Mouse (Mus musculus): ENCODE measurements around the gene Plod1. TPM values are rescaled to one million over a fixed set of nuclear protein-coding genes. Genes with fewer than 3 reads are reported as not detected.

Plod1 gene
- polyA plus RNA-seq, 1 experiment from 2014 or later: 83.8 TPM

DNA sequence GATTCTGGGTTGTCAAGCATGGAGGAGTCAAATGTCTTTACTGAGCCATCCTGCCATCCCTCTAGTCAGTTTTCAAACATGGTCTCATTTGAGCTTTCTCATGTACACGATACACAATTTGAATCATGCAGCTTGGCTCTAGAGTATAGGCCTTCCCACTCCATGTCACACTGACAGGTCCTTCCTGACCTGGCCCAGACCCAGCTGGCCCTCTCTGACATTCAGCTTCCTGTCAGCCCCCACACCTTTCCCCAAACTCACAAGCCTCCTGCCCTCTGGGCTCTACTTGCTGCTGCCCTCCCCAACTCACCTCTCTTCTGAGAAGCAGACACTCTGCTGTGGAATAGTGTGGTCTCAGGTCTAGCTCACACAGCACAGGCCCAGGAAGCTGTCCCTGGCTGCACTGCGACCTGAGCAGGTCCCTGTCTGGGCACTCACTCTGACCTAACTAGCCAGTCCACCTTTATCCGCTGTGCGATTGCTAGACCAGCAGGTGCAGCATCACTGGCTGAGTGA, 40.7 kb downstream of the Plod1 start:
- no peak for DNase-seq (ENCODE audit: low spot score)
- Histone ChIP-seq H3K27me3 (replicated peaks; ENCODE audit: control insufficient read depth, insufficient read depth, low read length) (no peaks in the 10 kb centered on the region), H3K27ac (replicated peaks; ENCODE audit: low read depth, low read length) (no peak overlapping the region), H3K4me2 (ENCODE audit: low read depth, low read length) (no peak overlapping the region), H3K4me1 (ENCODE audit: control insufficient read depth, insufficient read depth, low read length) (no peaks in the 10 kb centered on the region), H3K36me3 (ENCODE audit: control insufficient read depth, insufficient read depth, low read length) (peaks cover 95% of the 10 kb centered on the region), H3K4me3 (ENCODE audit: low read depth, low read length) (no peak overlapping the region), H3K9ac (ENCODE audit: low read depth, low read length) (no peak overlapping the region), H3K9me3 (ENCODE audit: control insufficient read depth, low read length) (no peaks in the 10 kb centered on the region)
- 94% methylated on average over 4 of the region's 4 CpGs for WGBS
- ATAC-seq (ENCODE audit: low read depth): no peak

DNA sequence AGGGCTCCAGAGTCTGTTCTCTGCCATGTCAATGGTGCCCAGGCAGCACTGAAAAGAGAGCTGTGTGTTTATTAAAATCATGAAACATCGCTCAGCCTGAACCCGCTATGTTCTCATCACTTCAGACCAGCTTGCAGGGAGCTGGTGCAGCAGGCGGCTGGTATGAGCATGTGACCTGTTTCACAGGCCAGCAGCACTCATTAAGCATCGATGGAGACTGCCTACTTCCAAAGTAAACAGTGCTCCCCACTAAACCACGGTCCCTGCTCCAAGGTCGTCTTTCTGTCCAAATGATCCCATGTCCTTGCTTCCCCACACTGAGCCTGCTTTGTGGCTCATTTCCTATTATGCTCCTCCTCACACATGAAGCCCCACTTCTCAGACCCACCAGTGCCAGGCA, 46.2 kb downstream of the Plod1 start:
- WGBS: 87% methylated on average over 6 of the region's 6 CpGs

DNA sequence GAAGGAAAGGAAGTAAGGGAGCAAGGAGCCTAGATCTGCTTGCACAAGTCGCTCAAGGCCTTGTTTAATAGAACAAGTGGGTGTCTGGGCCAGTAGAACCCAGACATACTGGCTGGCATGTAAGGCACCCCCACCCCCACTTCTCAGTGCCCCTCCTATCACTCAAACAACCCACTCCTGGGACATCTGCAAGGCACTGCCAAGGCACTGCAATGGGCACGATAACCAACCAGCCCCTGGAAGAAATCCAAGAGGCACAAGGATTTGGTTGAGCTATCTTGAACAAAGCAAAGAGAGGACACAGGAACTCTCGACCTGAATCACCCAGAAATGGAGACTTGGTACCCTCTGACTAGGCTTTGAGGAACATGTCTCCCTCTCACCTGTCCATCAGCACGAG, 48.3 kb downstream of the Plod1 start:
- DNase-seq (ENCODE audit: low spot score) (no peak), ATAC-seq (ENCODE audit: low read depth) (no peak)
- Histone ChIP-seq H3K27me3 (replicated peaks; ENCODE audit: control insufficient read depth, insufficient read depth, low read length) (no peaks in the 10 kb centered on the region), H3K4me2 (ENCODE audit: low read depth, low read length) (no peak overlapping the region), H3K36me3 (ENCODE audit: control insufficient read depth, insufficient read depth, low read length) (peaks cover 81% of the 10 kb centered on the region), H3K9ac (ENCODE audit: low read depth, low read length) (no peak overlapping the region), H3K9me3 (ENCODE audit: control insufficient read depth, low read length) (no peaks in the 10 kb centered on the region), H3K27ac (replicated peaks; ENCODE audit: low read depth, low read length) (no peak overlapping the region), H3K4me3 (ENCODE audit: low read depth, low read length) (no peak overlapping the region), H3K4me1 (ENCODE audit: control insufficient read depth, insufficient read depth, low read length) (no peaks in the 10 kb centered on the region)
- 93% methylated on average over 4 of the region's 4 CpGs for WGBS

More for the DNA sequence above, 46.2 kb downstream of the Plod1 start:
- Histone ChIP-seq H3K27ac (replicated peaks; ENCODE audit: low read depth, low read length) (no peak overlapping the region), H3K4me3 (ENCODE audit: low read depth, low read length) (no peak overlapping the region), H3K9me3 (ENCODE audit: control insufficient read depth, low read length) (no peaks in the 10 kb centered on the region), H3K36me3 (ENCODE audit: control insufficient read depth, insufficient read depth, low read length) (peaks cover 87% of the 10 kb centered on the region), H3K4me1 (ENCODE audit: control insufficient read depth, insufficient read depth, low read length) (no peaks in the 10 kb centered on the region), H3K4me2 (ENCODE audit: low read depth, low read length) (no peak overlapping the region), H3K9ac (ENCODE audit: low read depth, low read length) (no peak overlapping the region), H3K27me3 (replicated peaks; ENCODE audit: control insufficient read depth, insufficient read depth, low read length) (no peaks in the 10 kb centered on the region)
- DNase-seq (ENCODE audit: low spot score): no peak
- ATAC-seq (ENCODE audit: low read depth): no peak

DNA sequence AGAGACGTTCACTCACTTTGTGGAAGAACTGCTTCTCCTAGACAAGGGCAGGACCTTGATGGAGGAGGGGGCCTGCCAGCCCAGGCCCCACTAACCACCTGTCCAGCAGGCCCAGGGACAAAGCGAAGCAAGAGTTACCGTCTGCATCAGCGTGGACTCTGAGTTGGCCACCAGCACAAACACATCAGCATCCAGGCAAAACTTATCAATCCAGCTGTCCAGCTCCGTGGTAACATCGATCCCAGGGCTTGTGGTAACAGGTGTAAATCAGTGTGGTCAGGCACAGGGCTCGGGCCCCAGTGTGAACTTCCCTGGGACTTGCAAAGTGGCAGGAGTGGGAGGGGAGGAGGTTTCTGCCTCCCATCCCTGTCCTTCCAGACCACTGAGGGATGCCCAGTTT, 49.3 kb downstream of the Plod1 start:
- Histone ChIP-seq H3K36me3 (ENCODE audit: control insufficient read depth, insufficient read depth, low read length) (peaks cover 81% of the 10 kb centered on the region), H3K4me1 (ENCODE audit: control insufficient read depth, insufficient read depth, low read length) (no peaks in the 10 kb centered on the region), H3K9ac (ENCODE audit: low read depth, low read length) (no peak overlapping the region), H3K4me2 (ENCODE audit: low read depth, low read length) (no peak overlapping the region), H3K27ac (replicated peaks; ENCODE audit: low read depth, low read length) (no peak overlapping the region), H3K4me3 (ENCODE audit: low read depth, low read length) (no peak overlapping the region), H3K9me3 (ENCODE audit: control insufficient read depth, low read length) (no peaks in the 10 kb centered on the region), H3K27me3 (replicated peaks; ENCODE audit: control insufficient read depth, insufficient read depth, low read length) (no peaks in the 10 kb centered on the region)
- DNase-seq (ENCODE audit: low spot score) (no peak), ATAC-seq (ENCODE audit: low read depth) (no peak)
- 91% methylated on average over 7 of the region's 7 CpGs for WGBS

DNA sequence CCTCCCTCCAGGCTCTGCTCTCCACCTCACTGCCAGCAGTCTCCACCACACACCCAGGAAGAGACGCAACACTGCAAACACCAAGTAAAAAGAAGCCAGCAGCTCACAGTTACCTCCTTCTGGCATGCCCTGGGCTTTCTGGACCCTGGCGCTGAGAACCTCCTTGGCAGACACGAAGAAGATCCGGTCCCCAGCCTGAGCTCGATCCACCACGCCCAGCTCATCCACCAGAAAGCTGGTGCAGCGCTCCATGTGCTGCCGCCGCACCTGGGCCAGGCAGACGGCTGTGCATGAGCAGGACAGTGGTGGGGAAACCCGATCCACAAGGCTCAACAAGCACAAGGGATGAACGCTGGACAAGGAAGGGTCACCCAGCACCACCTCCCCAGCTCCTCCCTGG, 50.4 kb downstream of the Plod1 start:
- DNase-seq (ENCODE audit: low spot score) (no peak), ATAC-seq (ENCODE audit: low read depth) (no peak)
- Histone ChIP-seq H3K36me3 (ENCODE audit: control insufficient read depth, insufficient read depth, low read length) (peaks cover 82% of the 10 kb centered on the region), H3K4me2 (ENCODE audit: low read depth, low read length) (no peak overlapping the region), H3K4me3 (ENCODE audit: low read depth, low read length) (no peak overlapping the region), H3K27ac (replicated peaks; ENCODE audit: low read depth, low read length) (no peak overlapping the region), H3K4me1 (ENCODE audit: control insufficient read depth, insufficient read depth, low read length) (no peaks in the 10 kb centered on the region), H3K9ac (ENCODE audit: low read depth, low read length) (no peak overlapping the region), H3K9me3 (ENCODE audit: control insufficient read depth, low read length) (no peaks in the 10 kb centered on the region), H3K27me3 (replicated peaks; ENCODE audit: control insufficient read depth, insufficient read depth, low read length) (no peaks in the 10 kb centered on the region)
- 91% methylated on average over 12 of the region's 12 CpGs for WGBS

DNA sequence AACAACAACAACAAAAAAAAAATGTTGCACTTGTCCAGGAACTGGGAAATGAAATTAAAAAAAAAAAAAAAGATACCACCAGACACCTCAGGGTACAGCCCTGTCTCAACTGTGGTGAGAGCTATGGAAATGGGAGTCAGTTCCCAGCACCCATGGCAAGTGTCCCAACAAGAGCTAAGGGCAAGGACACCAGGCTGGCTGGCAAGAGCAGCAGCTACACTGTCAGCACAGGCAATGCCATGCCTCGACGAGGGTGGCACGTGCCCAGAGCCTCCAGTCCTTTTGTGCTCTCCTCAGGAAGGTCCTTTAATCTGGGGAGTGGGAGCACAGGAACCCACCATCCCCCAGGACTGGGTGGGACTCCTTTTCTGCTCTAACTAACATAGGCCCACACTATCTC, 52.4 kb downstream of the Plod1 start:
- Histone ChIP-seq H3K27me3 (replicated peaks; ENCODE audit: control insufficient read depth, insufficient read depth, low read length) (no peaks in the 10 kb centered on the region), H3K4me1 (ENCODE audit: control insufficient read depth, insufficient read depth, low read length) (no peaks in the 10 kb centered on the region), H3K27ac (replicated peaks; ENCODE audit: low read depth, low read length) (no peak overlapping the region), H3K36me3 (ENCODE audit: control insufficient read depth, insufficient read depth, low read length) (peaks cover 81% of the 10 kb centered on the region), H3K9ac (ENCODE audit: low read depth, low read length) (no peak overlapping the region), H3K4me2 (ENCODE audit: low read depth, low read length) (no peak overlapping the region), H3K4me3 (ENCODE audit: low read depth, low read length) (no peak overlapping the region), H3K9me3 (ENCODE audit: control insufficient read depth, low read length) (no peaks in the 10 kb centered on the region)
- WGBS: 77% methylated on average over 3 of the region's 3 CpGs
- DNase-seq (ENCODE audit: low spot score) (no peak), ATAC-seq (ENCODE audit: low read depth) (no peak)

DNA sequence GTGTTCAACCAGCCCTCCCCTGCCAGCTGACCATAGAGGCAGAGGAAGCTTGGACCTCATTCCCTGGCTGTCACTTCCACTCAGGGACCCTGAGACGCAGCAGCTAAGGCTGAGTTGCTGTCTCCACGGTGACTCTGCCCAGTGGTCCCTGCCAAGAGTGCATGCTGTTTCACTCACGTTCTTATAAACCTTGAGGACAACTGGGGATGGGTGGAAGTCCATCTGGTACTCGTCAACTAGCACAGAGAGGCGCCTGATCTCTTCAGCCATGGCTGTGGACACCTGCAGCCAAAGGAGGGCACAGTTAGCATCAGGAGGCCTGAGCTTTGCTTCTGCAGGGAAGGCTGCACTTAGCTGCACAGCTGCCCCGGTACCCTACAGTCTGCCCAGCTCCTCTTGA, 53.5 kb downstream of the Plod1 start:
- no peak for ATAC-seq (ENCODE audit: low read depth)
- no peak overlapping the region for H3K4me2 ChIP-seq (ENCODE audit: low read depth, low read length)
- WGBS: 79% methylated on average over 6 of the region's 6 CpGs
- no peak for DNase-seq (ENCODE audit: low spot score)
- no peaks in the 10 kb centered on the region for H3K27me3 ChIP-seq (replicated peaks; ENCODE audit: control insufficient read depth, insufficient read depth, low read length)
- H3K4me3 ChIP-seq (ENCODE audit: low read depth, low read length): no peak overlapping the region
- H3K4me1 ChIP-seq (ENCODE audit: control insufficient read depth, insufficient read depth, low read length): no peaks in the 10 kb centered on the region
- no peak overlapping the region for H3K9ac ChIP-seq (ENCODE audit: low read depth, low read length)
- H3K27ac ChIP-seq (replicated peaks; ENCODE audit: low read depth, low read length): no peak overlapping the region
- peaks cover 84% of the 10 kb centered on the region for H3K36me3 ChIP-seq (ENCODE audit: control insufficient read depth, insufficient read depth, low read length)
- H3K9me3 ChIP-seq (ENCODE audit: control insufficient read depth, low read length): no peaks in the 10 kb centered on the region

DNA sequence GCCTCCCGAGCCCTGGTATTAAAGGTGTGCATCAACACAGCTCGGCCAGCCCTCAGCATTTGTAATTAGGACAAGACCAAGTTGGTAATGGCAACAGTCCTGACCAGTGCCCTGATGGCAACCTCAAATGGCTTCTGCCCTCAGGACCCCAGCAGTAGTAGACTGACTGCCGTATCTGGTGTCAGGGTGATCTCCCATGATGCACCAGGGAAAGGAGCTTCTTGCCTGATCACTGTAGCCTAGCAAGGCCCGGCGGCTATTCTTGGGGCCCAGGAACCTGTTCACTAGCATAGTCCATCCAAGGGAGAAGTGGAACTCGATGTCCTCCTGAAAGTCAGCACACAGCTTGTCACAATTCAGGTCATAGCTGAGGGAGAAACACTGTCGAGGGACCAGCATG, 54.8 kb downstream of the Plod1 start:
- Histone ChIP-seq H3K27ac (replicated peaks; ENCODE audit: low read depth, low read length) (no peak overlapping the region), H3K36me3 (ENCODE audit: control insufficient read depth, insufficient read depth, low read length) (peaks cover 81% of the 10 kb centered on the region), H3K4me3 (ENCODE audit: low read depth, low read length) (no peak overlapping the region), H3K4me1 (ENCODE audit: control insufficient read depth, insufficient read depth, low read length) (no peaks in the 10 kb centered on the region), H3K27me3 (replicated peaks; ENCODE audit: control insufficient read depth, insufficient read depth, low read length) (no peaks in the 10 kb centered on the region), H3K9me3 (ENCODE audit: control insufficient read depth, low read length) (no peaks in the 10 kb centered on the region), H3K4me2 (ENCODE audit: low read depth, low read length) (no peak overlapping the region), H3K9ac (ENCODE audit: low read depth, low read length) (no peak overlapping the region)
- WGBS: 94% methylated on average over 7 of the region's 7 CpGs
- DNase-seq (ENCODE audit: low spot score): no peak
- no peak for ATAC-seq (ENCODE audit: low read depth)

DNA sequence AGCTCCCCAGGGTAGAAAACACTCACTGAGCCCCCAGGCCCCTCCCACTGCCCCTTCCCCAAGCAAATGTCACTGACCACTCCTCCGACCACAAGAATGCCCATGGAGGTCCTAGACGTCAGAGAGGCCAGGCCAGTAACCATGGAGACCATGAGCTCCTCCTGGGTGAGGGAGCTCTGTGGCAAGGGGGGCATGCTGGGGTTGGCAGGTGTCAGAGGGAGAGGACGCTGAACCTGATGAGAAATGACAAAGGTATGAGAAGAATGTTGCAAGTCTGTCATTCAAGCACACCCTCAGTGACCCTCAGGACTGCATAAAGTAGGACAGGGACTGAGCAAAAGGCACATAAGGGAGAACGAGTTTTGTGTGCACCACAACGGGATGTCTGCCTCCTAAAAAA, 56.7 kb downstream of the Plod1 start:
- no peaks in the 10 kb centered on the region for H3K9me3 ChIP-seq (ENCODE audit: control insufficient read depth, low read length)

More for the DNA sequence above, 56.7 kb downstream of the Plod1 start:
- Histone ChIP-seq H3K4me3 (ENCODE audit: low read depth, low read length) (no peak overlapping the region), H3K36me3 (ENCODE audit: control insufficient read depth, insufficient read depth, low read length) (peaks cover 81% of the 10 kb centered on the region), H3K4me1 (ENCODE audit: control insufficient read depth, insufficient read depth, low read length) (no peaks in the 10 kb centered on the region), H3K9ac (ENCODE audit: low read depth, low read length) (no peak overlapping the region), H3K27ac (replicated peaks; ENCODE audit: low read depth, low read length) (no peak overlapping the region), H3K4me2 (ENCODE audit: low read depth, low read length) (no peak overlapping the region), H3K27me3 (replicated peaks; ENCODE audit: control insufficient read depth, insufficient read depth, low read length) (no peaks in the 10 kb centered on the region)
- ATAC-seq (ENCODE audit: low read depth) (no peak; the same call in 1 of the 2 replicates), DNase-seq (ENCODE audit: low spot score) (no peak)
- 58% methylated on average over 5 of the region's 5 CpGs for WGBS
